Mouse (Mus musculus): Measurements from ENCODE around the gene Fer. TPM values are rescaled to one million over a fixed set of nuclear protein-coding genes. Genes with fewer than 3 reads are reported as not detected.

Gene Fer
- polyA plus RNA-seq, 1 experiment from 2014 or later: 37.9 TPM

DNA sequence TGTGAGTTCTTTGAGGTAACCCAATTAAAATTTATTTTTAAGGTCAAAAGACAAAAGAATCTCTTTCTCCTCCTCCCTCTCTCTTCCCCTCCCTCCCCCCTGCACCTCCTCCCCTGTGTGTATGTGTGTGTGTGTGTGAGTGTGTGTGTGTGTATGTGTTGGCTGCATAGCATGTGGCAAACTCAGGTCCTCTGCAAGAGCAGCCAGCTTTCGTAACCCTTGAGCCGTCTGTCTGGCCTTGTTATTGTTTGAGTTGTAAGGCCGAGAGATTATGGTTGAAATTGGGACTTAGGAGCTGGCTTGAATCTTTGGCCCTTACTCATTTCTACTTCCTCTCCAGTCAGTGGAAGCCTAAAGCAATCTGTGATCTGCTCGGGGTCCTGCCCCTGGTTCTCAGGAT is 17.1 kb downstream of the Fer start:
- no peak overlapping the region for H3K27ac ChIP-seq
- no peaks in the 10 kb centered on the region for H3K9me3 ChIP-seq
- no peaks in the 10 kb centered on the region for H3K36me3 ChIP-seq
- H3K9ac ChIP-seq: no peak overlapping the region
- no peak overlapping the region for H3K4me3 ChIP-seq
- H3K4me2 ChIP-seq: no peak overlapping the region
- H3K4me1 ChIP-seq (replicated peaks): no peaks in the 10 kb centered on the region
- ATAC-seq (ENCODE audit: low FRiP score): no peak
- H3K27me3 ChIP-seq: no peaks in the 10 kb centered on the region
- WGBS: 82% methylated on average over 4 of the region's 4 CpGs

DNA sequence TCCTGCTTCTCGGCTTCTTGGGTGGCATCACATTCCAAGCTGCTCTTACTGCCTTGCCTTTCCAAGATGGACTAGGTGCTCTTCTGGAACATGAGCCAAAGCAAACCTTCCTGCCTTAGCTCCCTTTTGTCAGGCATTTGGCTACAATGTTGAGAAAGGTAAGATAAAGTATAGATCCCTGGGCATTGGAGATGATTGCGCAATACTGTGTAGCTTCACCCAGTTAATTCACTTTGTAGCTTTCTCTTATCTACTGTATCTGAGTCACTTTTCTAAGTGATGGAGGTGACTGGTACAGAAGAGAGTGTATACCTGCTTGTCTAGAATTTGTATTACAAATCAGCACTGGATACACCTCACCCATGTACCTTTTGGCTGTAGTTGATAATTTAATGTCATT is 24.1 kb downstream of the Fer start:
- 98% methylated on average over 2 of the region's 2 CpGs for WGBS
- Histone ChIP-seq H3K36me3 (no peaks in the 10 kb centered on the region), H3K27me3 (no peaks in the 10 kb centered on the region), H3K9ac (no peak overlapping the region), H3K4me1 (replicated peaks) (no peaks in the 10 kb centered on the region), H3K4me3 (no peak overlapping the region), H3K27ac (no peak overlapping the region), H3K4me2 (no peak overlapping the region), H3K9me3 (no peaks in the 10 kb centered on the region)
- ATAC-seq (ENCODE audit: low FRiP score): no peak

DNA sequence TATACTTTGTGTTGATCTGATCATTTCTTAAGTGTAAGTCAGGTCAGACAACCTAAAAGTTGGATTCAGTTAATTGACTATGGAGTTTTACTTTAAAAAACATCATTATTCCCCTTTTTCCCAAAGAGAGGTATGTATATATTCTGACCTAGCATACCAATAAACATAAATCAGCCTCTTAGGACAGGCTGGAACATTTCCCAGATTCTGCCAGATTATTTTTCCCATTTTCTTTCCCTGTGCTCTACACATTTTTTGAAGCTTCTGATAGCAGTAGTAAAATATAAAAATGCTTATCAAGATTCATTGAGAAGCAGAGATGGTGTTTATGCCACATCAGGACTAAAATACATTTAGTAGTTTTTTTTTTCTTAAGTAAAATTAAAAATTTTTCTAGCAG is 27.7 kb downstream of the Fer start:
- Histone ChIP-seq H3K9me3 (no peaks in the 10 kb centered on the region), H3K4me1 (replicated peaks) (no peaks in the 10 kb centered on the region), H3K27me3 (no peaks in the 10 kb centered on the region), H3K27ac (no peak overlapping the region), H3K36me3 (no peaks in the 10 kb centered on the region), H3K4me3 (no peak overlapping the region), H3K9ac (no peak overlapping the region), H3K4me2 (no peak overlapping the region)
- ATAC-seq (ENCODE audit: low FRiP score): no peak

GRCm38 (mm10) chr17:63895829-63896228 is 33.0 kb downstream of the Fer start:
- H3K27me3 ChIP-seq: no peaks in the 10 kb centered on the region
- WGBS: 90% methylated on average over 3 of the region's 3 CpGs
- no peak overlapping the region for H3K27ac ChIP-seq
- no peaks in the 10 kb centered on the region for H3K9me3 ChIP-seq
- 0 out of 2 replicates have a peak, but pooled peaks cover 5% of the 10 kb centered on the region for H3K36me3 ChIP-seq
- H3K4me3 ChIP-seq: no peak overlapping the region
- 0 out of 2 replicates have a peak, but pooled peaks cover 4% of the 10 kb centered on the region for H3K4me1 ChIP-seq (replicated peaks)
- ATAC-seq (ENCODE audit: low FRiP score): no peak
- no peak overlapping the region for H3K4me2 ChIP-seq
- H3K9ac ChIP-seq: no peak overlapping the region

DNA sequence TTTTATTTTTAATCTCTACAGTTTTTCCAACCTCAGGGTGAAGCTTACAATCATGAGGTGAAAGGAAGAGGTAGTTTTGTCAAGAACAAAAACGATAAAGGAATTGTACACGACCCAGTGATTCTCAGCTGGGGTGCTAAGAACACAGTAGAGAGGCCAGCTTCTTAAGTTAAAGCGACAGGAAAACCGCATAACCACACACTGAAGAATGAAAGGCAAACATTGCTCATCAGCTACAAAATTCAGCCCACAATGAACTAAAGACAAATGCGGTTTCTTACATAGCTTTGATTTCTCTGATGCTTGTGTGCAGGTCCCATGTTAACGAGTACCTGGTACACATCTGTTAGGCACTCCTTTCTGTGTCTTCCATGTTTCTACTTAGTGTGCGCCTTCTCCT is 34.2 kb downstream of the Fer start:
- Histone ChIP-seq H3K9ac (no peak overlapping the region), H3K4me1 (replicated peaks) (0 out of 2 replicates have a peak, but pooled peaks cover 4% of the 10 kb centered on the region), H3K27ac (no peak overlapping the region), H3K4me3 (no peak overlapping the region), H3K4me2 (no peak overlapping the region), H3K27me3 (no peaks in the 10 kb centered on the region), H3K36me3 (0 out of 2 replicates have a peak, but pooled peaks cover 5% of the 10 kb centered on the region), H3K9me3 (no peaks in the 10 kb centered on the region)
- no peak for ATAC-seq (ENCODE audit: low FRiP score)
- 85% methylated on average over 7 of the region's 7 CpGs for WGBS

DNA sequence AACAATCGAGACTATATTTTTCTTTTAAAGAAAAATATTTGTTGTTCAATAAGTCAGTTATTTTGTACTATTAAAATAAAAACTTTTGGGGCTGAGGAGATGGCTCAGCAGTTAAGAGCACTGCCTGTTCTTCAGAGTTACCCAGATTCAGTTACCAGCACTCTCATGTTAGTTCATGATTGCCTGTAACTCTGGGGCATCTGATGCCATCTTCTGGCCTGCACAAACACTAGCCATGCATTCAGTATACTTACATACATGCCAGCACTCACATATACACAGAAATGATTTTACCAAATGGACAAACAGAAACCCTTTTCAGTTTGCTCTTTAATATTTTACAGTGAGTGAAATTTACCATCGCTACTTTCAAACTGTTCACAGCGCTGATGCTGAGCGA is 46.4 kb downstream of the Fer start:
- Histone ChIP-seq H3K4me1 (replicated peaks) (no peaks in the 10 kb centered on the region), H3K4me3 (no peak overlapping the region), H3K9me3 (no peaks in the 10 kb centered on the region), H3K36me3 (peaks cover 2% of the 10 kb centered on the region), H3K9ac (no peak overlapping the region), H3K27me3 (no peaks in the 10 kb centered on the region), H3K4me2 (no peak overlapping the region), H3K27ac (no peak overlapping the region)
- 97% methylated on average over 4 of the region's 4 CpGs for WGBS
- ATAC-seq (ENCODE audit: low FRiP score): no peak

DNA sequence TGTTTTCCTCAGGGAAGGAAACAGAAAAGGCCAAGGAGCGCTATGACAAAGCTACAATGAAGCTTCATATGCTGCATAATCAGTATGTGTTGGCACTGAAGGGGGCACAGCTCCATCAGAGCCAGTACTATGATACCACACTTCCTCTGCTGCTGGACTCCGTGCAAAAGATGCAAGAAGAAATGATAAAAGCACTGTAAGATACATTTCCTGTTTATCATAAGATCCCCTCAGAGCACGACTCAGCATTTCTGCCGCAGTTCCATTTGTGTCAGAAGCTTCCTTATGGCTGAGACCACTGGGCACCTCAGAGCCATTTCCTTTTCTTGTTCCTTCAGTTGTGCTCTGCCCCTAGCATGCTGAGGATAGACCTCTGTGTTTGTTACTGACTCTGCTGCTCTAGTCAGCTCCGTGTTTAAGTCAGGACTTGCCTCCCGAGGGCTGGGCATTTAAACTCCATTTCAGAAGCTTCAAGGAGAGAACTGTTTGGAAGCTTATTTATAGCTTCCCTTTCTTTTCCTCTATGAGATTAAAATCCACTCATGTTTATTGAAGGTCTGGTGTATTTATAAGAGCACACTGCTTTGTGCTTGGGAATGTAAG is 58.8 kb downstream of the Fer start:
- ATAC-seq (ENCODE audit: low FRiP score): no peak
- Histone ChIP-seq H3K4me3 (no peak overlapping the region), H3K36me3 (0 out of 2 replicates have a peak, but pooled peaks cover 3% of the 10 kb centered on the region), H3K27me3 (no peaks in the 10 kb centered on the region), H3K27ac (no peak overlapping the region), H3K4me2 (no peak overlapping the region), H3K9me3 (no peaks in the 10 kb centered on the region), H3K9ac (no peak overlapping the region), H3K4me1 (replicated peaks) (no peaks in the 10 kb centered on the region)
- 80% methylated on average over 6 of the region's 6 CpGs for WGBS

- Histone ChIP-seq H3K36me3 (0 out of 2 replicates have a peak, but pooled peaks cover 3% of the 10 kb centered on the region), H3K27me3 (no peaks in the 10 kb centered on the region), H3K4me3 (no peak overlapping the region), H3K9me3 (no peaks in the 10 kb centered on the region), H3K27ac (no peak overlapping the region), H3K4me2 (no peak overlapping the region), H3K9ac (no peak overlapping the region), H3K4me1 (replicated peaks) (no peaks in the 10 kb centered on the region)
- WGBS: 72% methylated on average over 3 of the region's 3 CpGs
- ATAC-seq (ENCODE audit: low FRiP score): no peak
These were observed 62.7 kb downstream of the Fer start for GRCm38 (mm10) chr17:63925581-63925980.

DNA sequence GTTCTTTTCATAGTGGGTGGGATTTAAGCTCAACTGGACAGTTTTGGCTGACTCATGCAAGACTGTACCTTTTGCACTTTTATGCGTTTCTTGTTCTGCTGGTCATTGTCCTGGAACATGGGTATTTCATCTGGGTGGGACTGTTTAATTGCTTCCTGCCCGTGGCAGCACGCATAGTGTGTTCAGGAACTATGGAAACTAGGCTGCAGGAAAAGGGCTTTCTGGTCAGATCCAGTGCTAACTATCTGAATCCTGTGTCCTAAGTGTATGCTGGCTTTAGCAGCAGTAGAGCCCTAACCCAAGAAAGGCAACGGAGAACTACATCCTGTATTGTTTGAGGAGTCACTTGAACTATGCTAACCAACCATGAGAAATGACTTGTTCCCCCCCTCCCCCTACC is 67.8 kb downstream of the Fer start:
- H3K9me3 ChIP-seq: no peaks in the 10 kb centered on the region
- H3K9ac ChIP-seq: no peak overlapping the region
- no peaks in the 10 kb centered on the region for H3K27me3 ChIP-seq
- 82% methylated on average over 4 of the region's 4 CpGs for WGBS
- no peak overlapping the region for H3K4me2 ChIP-seq
- H3K4me1 ChIP-seq (replicated peaks): no peaks in the 10 kb centered on the region
- no peak overlapping the region for H3K4me3 ChIP-seq
- H3K36me3 ChIP-seq: peaks cover 14% of the 10 kb centered on the region
- H3K27ac ChIP-seq: no peak overlapping the region
- ATAC-seq (ENCODE audit: low FRiP score): no peak

- ATAC-seq (ENCODE audit: low FRiP score): no peak
These were observed 68.7 kb downstream of the Fer start for GRCm38 (mm10) chr17:63931556-63931955.

GRCm38 (mm10) chr17:63935408-63935807 is 72.5 kb downstream of the Fer start:
- WGBS: 91% methylated on average over 2 of the region's 2 CpGs
- no peak for ATAC-seq (ENCODE audit: low FRiP score)

More at GRCm38 (mm10) chr17:63931556-63931955, 68.7 kb downstream of the Fer start:
- Histone ChIP-seq H3K36me3 (peaks cover 19% of the 10 kb centered on the region), H3K4me3 (no peak overlapping the region), H3K4me1 (replicated peaks) (no peaks in the 10 kb centered on the region), H3K9me3 (no peaks in the 10 kb centered on the region), H3K4me2 (no peak overlapping the region), H3K27me3 (no peaks in the 10 kb centered on the region), H3K27ac (no peak overlapping the region), H3K9ac (no peak overlapping the region)
- WGBS: 58% methylated on average over 1 of the region's 1 CpGs

GRCm38 (mm10) chr17:63937886-63938285 is 75.0 kb downstream of the Fer start:
- no peak overlapping the region for H3K9ac ChIP-seq
- ATAC-seq (ENCODE audit: low FRiP score): no peak
- H3K9me3 ChIP-seq: no peaks in the 10 kb centered on the region
- no peak overlapping the region for H3K4me2 ChIP-seq
- no peak overlapping the region for H3K4me3 ChIP-seq
- no peaks in the 10 kb centered on the region for H3K27me3 ChIP-seq
- peaks cover 19% of the 10 kb centered on the region for H3K36me3 ChIP-seq
- H3K4me1 ChIP-seq (replicated peaks): peaks cover 5% of the 10 kb centered on the region; the same call in 1 of the 2 replicates
- no peak overlapping the region for H3K27ac ChIP-seq
- WGBS: 58% methylated on average over 18 of the region's 18 CpGs

More at GRCm38 (mm10) chr17:63935408-63935807, 72.5 kb downstream of the Fer start:
- H3K4me1 ChIP-seq (replicated peaks): peaks cover 5% of the 10 kb centered on the region; the same call in 1 of the 2 replicates
- no peak overlapping the region for H3K4me2 ChIP-seq
- H3K27ac ChIP-seq: no peak overlapping the region
- H3K9me3 ChIP-seq: no peaks in the 10 kb centered on the region
- H3K27me3 ChIP-seq: no peaks in the 10 kb centered on the region
- no peak overlapping the region for H3K9ac ChIP-seq
- H3K4me3 ChIP-seq: no peak overlapping the region
- peaks cover 19% of the 10 kb centered on the region for H3K36me3 ChIP-seq

GRCm38 (mm10) chr17:63946772-63947171 is 83.9 kb downstream of the Fer start:
- Histone ChIP-seq H3K4me3 (no peak overlapping the region), H3K36me3 (0 out of 2 replicates have a peak, but pooled peaks cover 6% of the 10 kb centered on the region), H3K9me3 (no peaks in the 10 kb centered on the region), H3K9ac (no peak overlapping the region), H3K4me1 (replicated peaks) (no peaks in the 10 kb centered on the region), H3K4me2 (no peak overlapping the region), H3K27ac (no peak overlapping the region), H3K27me3 (no peaks in the 10 kb centered on the region)
- no peak for ATAC-seq (ENCODE audit: low FRiP score)
- WGBS: 96% methylated on average over 2 of the region's 2 CpGs

Data from hindbrain, embryonic 13.5 days (tissue).